Mouse (Mus musculus) heart, adult 2 months (tissue): Measurements from ENCODE around the gene Atp1b3.

Experiments used
- CTCF ChIP-seq: fragments of 200-600 bp; IDR thresholded peaks from 2 replicates; pipeline ENCODE4 v1.8.1; 2022; ENCODE audit warnings: antibody characterized with exemption, mild to moderate bottlenecking, moderate library complexity
- POLR2A ChIP-seq: fragments of 200-500 bp; IDR thresholded peaks from 2 replicates; pipeline ENCODE4 v1.6.1; 2011; ENCODE audit warnings: mild to moderate bottlenecking, low read depth, low read length, control low read depth; ENCODE audit not compliant: insufficient read depth

GRCm38 (mm10) chr9:96328226-96328625 lies 36.0 kb downstream of the Atp1b3 start:
- no peak for TF ChIP-seq POLR2A
- TF ChIP-seq CTCF, result no peak
